Comparison of ENCODE assay signal across 8 mouse cellular contexts in the genomic region with DNA sequence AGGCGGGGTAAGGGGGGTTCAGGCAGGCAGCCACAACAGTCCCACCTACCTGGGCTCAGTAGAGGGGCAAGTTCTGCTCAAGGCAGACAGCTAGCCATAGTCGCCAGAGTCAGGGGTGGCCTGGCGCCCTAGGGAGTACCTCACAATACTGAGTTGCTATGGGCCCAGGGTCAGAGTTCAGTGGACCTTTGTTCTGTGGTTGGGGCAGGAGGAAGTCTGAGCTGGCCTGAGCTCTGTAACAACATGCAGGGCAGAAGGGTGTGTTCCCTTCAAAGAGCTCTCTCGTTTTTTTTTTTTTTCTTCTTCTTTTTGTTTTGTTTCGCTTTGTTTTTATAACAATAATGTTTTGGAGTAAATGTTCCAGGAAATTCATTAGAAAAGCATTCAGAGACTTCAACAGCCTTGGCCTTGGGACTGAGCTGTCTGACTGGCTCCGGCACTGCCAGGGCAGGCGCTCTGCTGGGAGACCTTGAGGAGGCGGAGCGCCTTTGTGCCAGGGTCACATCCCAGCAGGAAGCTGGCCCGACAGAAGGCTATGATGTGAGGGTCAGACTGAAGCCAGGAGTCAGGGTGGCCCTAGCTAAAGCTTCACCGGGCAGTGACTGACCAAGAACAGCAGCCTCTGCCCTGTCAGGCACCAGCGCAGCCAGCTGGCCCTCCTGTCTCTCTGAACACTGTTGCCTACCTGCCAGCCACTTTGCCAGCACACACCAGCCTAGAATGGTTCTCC. TPM values are rescaled to one million over a fixed set of nuclear protein-coding genes. Genes with fewer than 3 reads are reported as not detected.
DNase-seq lines count a peak whose midpoint lies in the region; ATAC-seq and TF ChIP-seq lines count a peak whose summit lies in the region.

No protein-coding gene starts in this region.

- DNase-seq in gastrocnemius, adult 2 months = peak; percentile 62
- DNase-seq in gastrocnemius, adult 8-10 months (ENCODE audit: low spot score in 2 of 2) = no peak
- DNase-seq in adrenal gland, postnatal 10 days = peak; percentile 88
- peak; percentile 65 for DNase-seq in fibroblast of lung, adult 2 months (ENCODE audit: low read depth)
- peak; percentile 75 to 76 for DNase-seq in kidney, adult 8-10 months
- peak; percentile 87 for DNase-seq in lung, postnatal 36 days
- no peak for DNase-seq in right cerebral cortex, postnatal 4 days

- no peak for TF ChIP-seq CTCF in gastrocnemius, adult 2 months (IDR thresholded peaks at IDR 0.05)

- intact Hi-C loops in gastrocnemius, adult 2 months (cut with DNase I) = no loop called here

- no peak overlapping the region for H3K4me3 ChIP-seq in gastrocnemius, adult 2 months

- H3K27ac ChIP-seq in gastrocnemius, adult 2 months = peak overlapping the region; percentile 83

- ATAC-seq in granulocyte monocyte progenitor cell, adult 5-6 weeks (replicated peaks; ENCODE audit: poor library complexity, severe bottlenecking) = no peak

RNA-seq across cellular contexts. Expression of a gene that starts 44.7 kb away (rescaled TPM):
- 1 to 10 TPM; 6.0 to 6.7 TPM for total RNA-seq in gastrocnemius, adult 2 months (2021)
- total RNA-seq in gastrocnemius, adult 8-10 months (2022) = 1 to 10 TPM; 4.4 to 5.2 (median 4.8) TPM
- total RNA-seq in adrenal gland, postnatal 10 days (2021) = 10 to 100 TPM; 24.0 to 24.7 TPM
- total RNA-seq in granulocyte monocyte progenitor cell, adult 5-6 weeks (2014; fragmentation: Nextera tagmentation) = 14.9 and 27.9 TPM in 2 replicates
- total RNA-seq in granulocyte monocyte progenitor cell, adult 5-6 weeks (2017) = 26.0 and 26.6 TPM in 2 replicates

RNA-seq across cellular contexts. Expression of a gene that starts 53.8 kb away (rescaled TPM):
- 1 to 10 TPM; 2.8 to 4.0 TPM for total RNA-seq in gastrocnemius, adult 2 months (2021)
- 1 to 10 TPM; 1.0 to 2.3 (median 2.0) TPM for total RNA-seq in gastrocnemius, adult 8-10 months (2022)
- 10 to 100 TPM; 12.3 to 12.8 TPM for total RNA-seq in adrenal gland, postnatal 10 days (2021)
- total RNA-seq in granulocyte monocyte progenitor cell, adult 5-6 weeks (2014; fragmentation: Nextera tagmentation) = not detected in 2 replicates
- not detected in 2 replicates for total RNA-seq in granulocyte monocyte progenitor cell, adult 5-6 weeks (2017)

Comparison
In these comparisons a context has a peak if more than half of its experiments do, and no peak if none do; other contexts are left out.
1. DNase-seq: peak in gastrocnemius, adult 2 months (single experiment), adrenal gland, postnatal 10 days (single experiment), fibroblast of lung, adult 2 months (single experiment), kidney, adult 8-10 months (2 of 2) and lung, postnatal 36 days (single experiment); none in gastrocnemius, adult 8-10 months (0 of 2) and right cerebral cortex, postnatal 4 days (single experiment).